Mouse (Mus musculus): Measurements from ENCODE around the gene Galnt2. TPM values are rescaled to one million over a fixed set of nuclear protein-coding genes. Genes with fewer than 3 reads are reported as not detected.

Gene Galnt2
- total and polyA plus RNA-seq, 2 experiments from 2014 or later: 36.5 to 54.9 TPM

DNA sequence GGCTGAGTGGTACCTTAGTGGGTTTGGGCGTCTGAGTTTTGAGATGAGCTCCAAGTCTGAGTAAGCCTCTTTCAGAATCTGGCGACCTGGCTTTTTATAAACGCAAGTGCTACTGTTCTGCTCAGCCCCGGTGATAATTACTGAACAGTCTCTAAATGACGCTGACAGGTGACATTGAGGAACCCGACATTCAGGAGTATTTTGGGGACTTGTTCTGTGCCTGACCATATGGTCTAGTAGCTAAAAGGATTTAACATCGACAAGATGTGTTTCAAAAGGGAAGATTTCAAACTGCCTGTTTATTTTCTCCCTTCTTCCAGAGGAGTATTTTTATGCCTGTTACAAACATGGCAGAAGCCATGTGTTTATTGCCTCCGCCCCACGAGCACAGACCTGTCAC, 61.8 kb downstream of the Galnt2 start:
- Histone ChIP-seq H3K27ac (no peak overlapping the region), H3K27me3 (ENCODE audit: insufficient read depth, low read length) (no peaks in the 10 kb centered on the region), H3K4me1 (ENCODE audit: insufficient read depth, low read length) (peaks cover 4% of the 10 kb centered on the region; the same call in 1 of the 2 replicates), H3K36me3 (ENCODE audit: insufficient read depth, low read length) (no peaks in the 10 kb centered on the region), H3K4me3 (ENCODE audit: low read length) (no peak overlapping the region), H3K9me3 (ENCODE audit: low read length) (no peaks in the 10 kb centered on the region), H3K4me2 (ENCODE audit: low read depth, low read length) (no peak overlapping the region), H3K9ac (replicated peaks; ENCODE audit: low read length) (no peak overlapping the region)
- no peak for TF ChIP-seq CTCF (IDR thresholded peaks at IDR 0.05; ENCODE audit: low read depth)
- DNase-seq (ENCODE audit: low spot score): no peak
- ATAC-seq: no peak
- 65% methylated on average over 9 of the region's 9 CpGs for WGBS

DNA sequence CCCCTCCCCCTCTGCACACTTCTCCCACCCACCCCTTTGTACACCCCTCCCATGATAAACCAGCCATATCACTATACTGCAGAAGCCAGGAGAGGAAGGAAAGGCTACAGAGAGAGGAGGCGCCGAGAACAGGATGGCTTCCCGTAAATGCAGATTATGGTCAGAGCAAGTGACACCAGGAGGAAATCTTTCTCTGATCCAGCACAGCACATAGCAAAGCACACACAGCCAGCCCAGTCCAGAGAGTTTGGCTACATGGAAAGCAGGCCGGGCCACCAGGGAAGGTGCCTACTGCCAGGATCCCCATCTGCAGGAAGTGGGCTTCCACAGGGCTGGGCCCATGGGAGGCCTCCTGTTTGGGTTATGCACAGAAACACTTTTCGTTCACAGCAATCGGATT, 63.2 kb downstream of the Galnt2 start:
- ATAC-seq (no peak), DNase-seq (ENCODE audit: low spot score) (no peak)
- H3K4me1 ChIP-seq (ENCODE audit: insufficient read depth, low read length): peaks cover 4% of the 10 kb centered on the region; the same call in 1 of the 2 replicates
- 56% methylated on average over 6 of the region's 6 CpGs for WGBS
- no peak for TF ChIP-seq CTCF (IDR thresholded peaks at IDR 0.05; ENCODE audit: low read depth)
- H3K27me3 ChIP-seq (ENCODE audit: insufficient read depth, low read length): no peaks in the 10 kb centered on the region
- no peak overlapping the region for H3K27ac ChIP-seq
- no peak overlapping the region for H3K9ac ChIP-seq (replicated peaks; ENCODE audit: low read length)
- H3K9me3 ChIP-seq (ENCODE audit: low read length): no peaks in the 10 kb centered on the region
- H3K4me2 ChIP-seq (ENCODE audit: low read depth, low read length): no peak overlapping the region
- no peak overlapping the region for H3K4me3 ChIP-seq (ENCODE audit: low read length)
- H3K36me3 ChIP-seq (ENCODE audit: insufficient read depth, low read length): no peaks in the 10 kb centered on the region

DNA sequence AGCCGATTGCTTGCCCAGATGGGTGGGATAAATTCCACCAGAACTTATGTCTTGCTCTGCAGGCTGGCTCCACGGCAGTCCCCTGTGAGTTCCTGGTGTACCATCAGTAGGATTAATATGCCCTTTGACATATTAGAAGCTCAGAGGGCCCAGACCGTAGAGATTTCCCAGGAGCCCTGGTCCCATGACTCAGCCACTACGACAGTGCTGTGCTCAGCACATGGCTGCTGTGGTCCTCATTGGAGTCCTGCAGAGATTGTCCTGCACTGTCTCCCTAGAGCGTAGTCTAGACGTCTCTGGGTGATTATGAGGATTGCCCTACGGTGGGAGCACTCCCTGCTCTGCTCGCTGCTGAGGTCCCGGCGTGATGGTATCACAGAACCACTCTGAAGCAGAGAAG, 63.7 kb downstream of the Galnt2 start:
- H3K27ac ChIP-seq: no peak overlapping the region
- ATAC-seq (peak; percentile 47; the same call in 1 of the 2 replicates), DNase-seq (ENCODE audit: low spot score) (no peak)
- H3K36me3 ChIP-seq (ENCODE audit: insufficient read depth, low read length): no peaks in the 10 kb centered on the region
- no peak overlapping the region for H3K9ac ChIP-seq (replicated peaks; ENCODE audit: low read length)
- 62% methylated on average over 10 of the region's 10 CpGs for WGBS
- no peaks in the 10 kb centered on the region for H3K27me3 ChIP-seq (ENCODE audit: insufficient read depth, low read length)
- no peak overlapping the region for H3K4me3 ChIP-seq (ENCODE audit: low read length)
- H3K4me1 ChIP-seq (ENCODE audit: insufficient read depth, low read length): peaks cover 4% of the 10 kb centered on the region; the same call in 1 of the 2 replicates
- no peak overlapping the region for H3K4me2 ChIP-seq (ENCODE audit: low read depth, low read length)
- no peaks in the 10 kb centered on the region for H3K9me3 ChIP-seq (ENCODE audit: low read length)
- TF ChIP-seq CTCF (IDR thresholded peaks at IDR 0.05; ENCODE audit: low read depth): no peak

DNA sequence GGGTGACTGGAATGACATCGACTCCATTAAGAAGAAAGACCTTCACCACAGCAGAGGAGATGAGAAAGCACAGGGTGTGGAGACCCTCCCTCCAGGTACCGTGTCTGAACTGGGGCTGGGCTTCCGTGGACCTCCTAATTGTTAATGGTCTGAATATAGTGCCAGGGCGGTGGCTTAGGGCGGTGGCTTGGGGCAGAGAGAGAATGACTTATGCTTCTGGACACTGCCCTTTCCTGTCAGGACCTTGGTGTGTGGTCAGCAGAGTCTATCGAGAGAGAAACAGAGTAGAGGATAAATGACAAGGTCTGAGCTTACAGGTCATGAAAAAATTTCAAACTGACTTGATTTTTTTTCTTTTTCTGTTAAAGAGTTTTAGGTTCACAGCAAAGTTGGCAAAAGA, 64.2 kb downstream of the Galnt2 start:
- DNase-seq (ENCODE audit: low spot score): no peak
- no peaks in the 10 kb centered on the region for H3K27me3 ChIP-seq (ENCODE audit: insufficient read depth, low read length)
- no peak for TF ChIP-seq CTCF (IDR thresholded peaks at IDR 0.05; ENCODE audit: low read depth)
- no peak overlapping the region for H3K4me3 ChIP-seq (ENCODE audit: low read length)
- no peak overlapping the region for H3K4me2 ChIP-seq (ENCODE audit: low read depth, low read length)
- peaks cover 4% of the 10 kb centered on the region; the same call in 1 of the 2 replicates for H3K4me1 ChIP-seq (ENCODE audit: insufficient read depth, low read length)
- no peaks in the 10 kb centered on the region for H3K36me3 ChIP-seq (ENCODE audit: insufficient read depth, low read length)
- H3K9me3 ChIP-seq (ENCODE audit: low read length): no peaks in the 10 kb centered on the region
- WGBS: 88% methylated on average over 6 of the region's 6 CpGs
- H3K27ac ChIP-seq: no peak overlapping the region
- ATAC-seq: peak; percentile 12; the same call in 1 of the 2 replicates
- no peak overlapping the region for H3K9ac ChIP-seq (replicated peaks; ENCODE audit: low read length)

DNA sequence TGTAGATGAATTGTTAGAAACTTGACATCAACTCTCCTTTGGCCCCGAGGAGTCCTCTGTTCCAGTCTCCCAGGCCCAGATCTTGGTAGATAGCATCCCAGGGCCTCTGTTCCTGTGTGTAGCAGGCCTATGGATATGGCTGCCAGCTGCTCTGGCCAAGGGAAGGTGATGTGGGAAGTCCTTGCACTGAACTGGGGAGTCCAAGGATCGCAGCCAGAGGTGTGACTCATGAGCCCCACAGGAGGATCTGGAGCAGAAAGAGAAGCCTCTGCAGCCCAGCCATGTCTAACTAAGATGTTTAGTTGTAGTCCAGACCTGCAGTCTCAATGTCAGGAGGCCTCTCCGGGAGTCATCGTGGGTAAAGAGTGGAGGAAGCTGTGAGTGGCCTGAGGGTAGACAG, 70.3 kb downstream of the Galnt2 start:
- 91% methylated on average over 4 of the region's 4 CpGs for WGBS
- Histone ChIP-seq H3K27ac (no peak overlapping the region), H3K4me1 (ENCODE audit: insufficient read depth, low read length) (no peaks in the 10 kb centered on the region), H3K4me2 (ENCODE audit: low read depth, low read length) (no peak overlapping the region), H3K4me3 (ENCODE audit: low read length) (no peak overlapping the region), H3K27me3 (ENCODE audit: insufficient read depth, low read length) (no peaks in the 10 kb centered on the region), H3K9ac (replicated peaks; ENCODE audit: low read length) (no peak overlapping the region), H3K9me3 (ENCODE audit: low read length) (no peaks in the 10 kb centered on the region), H3K36me3 (ENCODE audit: insufficient read depth, low read length) (no peaks in the 10 kb centered on the region)
- no peak for TF ChIP-seq CTCF (IDR thresholded peaks at IDR 0.05; ENCODE audit: low read depth)
- ATAC-seq (no peak), DNase-seq (ENCODE audit: low spot score) (no peak)

DNA sequence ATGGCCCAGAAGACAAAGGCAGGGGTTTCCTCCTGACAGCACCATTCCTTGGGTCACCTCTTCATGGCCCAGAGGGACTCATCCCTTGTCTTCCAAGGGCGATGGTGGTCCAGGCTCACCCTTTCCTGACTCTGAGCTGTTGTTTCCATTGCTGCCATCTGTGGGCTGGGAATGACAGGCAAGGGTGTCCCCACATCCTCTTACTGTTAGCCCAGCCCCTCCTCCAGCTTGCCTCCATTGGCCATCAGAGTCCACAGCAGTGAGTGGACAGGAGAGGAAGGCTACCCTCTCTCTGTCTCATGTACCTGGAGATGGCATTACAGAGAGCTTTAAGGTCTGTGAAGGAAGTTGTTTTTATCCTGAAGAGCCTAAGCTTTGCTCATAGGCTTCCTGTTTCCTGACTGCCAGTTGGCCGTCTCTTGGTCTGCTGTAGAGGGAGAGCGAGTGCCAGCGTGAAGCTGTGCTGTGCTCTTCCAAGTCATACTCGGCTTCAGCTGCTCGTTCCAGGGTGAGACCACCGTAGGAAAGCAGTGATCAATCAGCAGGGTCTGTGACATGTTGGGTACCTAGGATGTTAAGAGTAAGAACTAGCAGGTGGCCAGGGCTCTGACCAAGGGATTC, 70.9 kb downstream of the Galnt2 start:
- Histone ChIP-seq H3K27me3 (ENCODE audit: insufficient read depth, low read length) (no peaks in the 10 kb centered on the region), H3K4me3 (ENCODE audit: low read length) (no peak overlapping the region), H3K4me2 (ENCODE audit: low read depth, low read length) (no peak overlapping the region), H3K27ac (no peak overlapping the region), H3K9me3 (ENCODE audit: low read length) (no peaks in the 10 kb centered on the region), H3K36me3 (ENCODE audit: insufficient read depth, low read length) (no peaks in the 10 kb centered on the region), H3K9ac (replicated peaks; ENCODE audit: low read length) (no peak overlapping the region), H3K4me1 (ENCODE audit: insufficient read depth, low read length) (no peaks in the 10 kb centered on the region)
- DNase-seq (ENCODE audit: low spot score) (no peak), ATAC-seq (no peak)
- WGBS: 75% methylated on average over 7 of the region's 7 CpGs
- no peak for TF ChIP-seq CTCF (IDR thresholded peaks at IDR 0.05; ENCODE audit: low read depth)

DNA sequence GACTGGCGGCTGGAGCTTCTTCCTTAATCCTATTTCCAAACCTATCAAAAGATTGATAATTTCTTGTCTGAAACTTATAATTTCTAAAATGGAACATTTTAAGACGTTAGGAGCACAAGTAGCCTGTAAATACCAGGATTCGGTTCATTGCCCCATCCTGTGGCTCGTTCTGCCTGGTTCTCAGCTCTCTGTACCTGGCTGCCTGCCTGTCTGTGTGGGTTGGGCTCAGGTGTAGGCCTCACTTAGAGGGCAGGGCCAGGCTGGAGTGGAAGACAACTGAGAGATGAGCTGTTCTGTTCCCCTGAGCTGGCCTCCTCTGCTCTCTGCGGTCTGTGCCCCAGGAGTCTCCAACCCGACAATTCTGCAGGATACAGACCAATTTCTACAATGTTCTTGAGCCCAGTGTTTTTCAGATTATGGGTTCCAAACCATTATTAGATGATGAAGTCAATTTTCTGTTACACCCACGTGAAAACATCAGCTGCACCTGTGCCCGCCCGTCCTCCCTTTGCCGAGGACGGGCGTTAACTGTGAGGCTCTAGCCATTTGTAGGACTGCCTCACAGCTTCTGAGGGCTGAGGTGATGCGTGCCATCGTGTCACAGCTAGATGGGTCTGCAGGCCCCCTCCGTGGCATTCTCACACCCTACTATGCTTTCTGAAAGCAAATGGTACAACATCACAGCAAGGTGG, 72.2 kb downstream of the Galnt2 start:
- WGBS: 82% methylated on average over 15 of the region's 15 CpGs
- no peak for TF ChIP-seq CTCF (IDR thresholded peaks at IDR 0.05; ENCODE audit: low read depth)
- no peak for ATAC-seq

More for the DNA sequence above, 72.2 kb downstream of the Galnt2 start:
- Histone ChIP-seq H3K9ac (replicated peaks; ENCODE audit: low read length) (no peak overlapping the region), H3K36me3 (ENCODE audit: insufficient read depth, low read length) (no peaks in the 10 kb centered on the region), H3K4me1 (ENCODE audit: insufficient read depth, low read length) (no peaks in the 10 kb centered on the region), H3K9me3 (ENCODE audit: low read length) (no peaks in the 10 kb centered on the region), H3K27me3 (ENCODE audit: insufficient read depth, low read length) (no peaks in the 10 kb centered on the region), H3K27ac (no peak overlapping the region), H3K4me3 (ENCODE audit: low read length) (no peak overlapping the region), H3K4me2 (ENCODE audit: low read depth, low read length) (no peak overlapping the region)
- no peak for DNase-seq (ENCODE audit: low spot score)

Data from hindbrain, postnatal 0 days (tissue).